Mouse (Mus musculus): ENCODE data around the gene B3gat1.

Gene B3gat1

DNA sequence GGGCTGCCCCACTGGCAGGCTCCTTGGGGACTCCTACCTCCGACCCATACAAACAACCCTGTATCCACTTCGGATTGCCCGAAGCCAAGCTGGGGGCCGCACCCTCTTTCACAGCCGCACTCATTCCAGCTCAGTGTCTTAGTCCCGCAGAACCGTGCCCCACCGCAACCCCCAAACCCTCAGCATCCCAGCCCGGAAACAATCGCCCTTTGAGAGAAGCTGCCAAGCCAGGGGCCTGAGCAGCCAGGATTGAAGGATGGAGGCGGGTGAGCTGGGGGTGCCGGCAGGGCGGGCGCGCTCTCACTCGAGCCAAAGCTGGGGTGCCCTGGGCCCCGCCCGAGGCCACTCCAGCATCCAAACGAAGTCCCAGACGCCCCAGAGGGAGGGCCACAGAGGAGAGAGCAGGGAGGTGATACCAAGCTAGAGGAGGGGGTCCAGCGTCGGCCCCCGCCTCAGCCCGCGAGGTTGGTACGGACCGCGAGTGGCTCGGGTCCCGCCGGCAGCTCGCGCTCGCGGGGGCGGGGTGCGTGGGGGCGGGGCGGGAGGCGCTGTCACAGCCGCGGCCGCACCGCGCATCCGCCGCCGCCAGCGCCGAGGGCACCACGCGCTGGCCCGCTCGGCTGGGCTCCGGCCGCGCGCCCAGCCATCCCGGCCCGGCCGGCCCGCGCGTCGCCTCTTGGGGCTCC is at the start of gene B3gat1:
Gene B3gat1, plus strand, starts transcription at position 523 of the 686 bp plus-strand sequence.
- no peak for DNase-seq (ENCODE audit: low spot score)

DNA sequence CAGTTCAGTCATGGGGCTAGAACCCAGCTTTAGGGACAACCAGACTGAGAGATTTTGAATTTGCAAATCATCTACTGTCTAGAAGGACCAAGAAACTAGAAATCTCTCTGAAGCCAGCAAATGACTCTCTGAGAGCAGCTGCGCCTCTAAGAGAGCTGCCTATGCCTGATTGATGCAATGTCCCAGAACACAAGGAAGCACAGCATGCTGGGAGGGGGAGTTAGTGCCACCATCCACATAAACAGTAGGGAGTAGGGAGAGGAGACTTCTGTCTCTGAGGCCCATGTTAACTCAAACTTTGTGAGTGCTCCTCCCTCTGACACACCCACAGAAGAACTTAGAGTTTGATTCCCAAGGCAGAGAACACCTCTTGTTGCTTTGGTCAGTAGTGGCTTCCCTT is 44.4 kb upstream of the B3gat1 start:
- DNase-seq (ENCODE audit: low spot score): no peak

DNA sequence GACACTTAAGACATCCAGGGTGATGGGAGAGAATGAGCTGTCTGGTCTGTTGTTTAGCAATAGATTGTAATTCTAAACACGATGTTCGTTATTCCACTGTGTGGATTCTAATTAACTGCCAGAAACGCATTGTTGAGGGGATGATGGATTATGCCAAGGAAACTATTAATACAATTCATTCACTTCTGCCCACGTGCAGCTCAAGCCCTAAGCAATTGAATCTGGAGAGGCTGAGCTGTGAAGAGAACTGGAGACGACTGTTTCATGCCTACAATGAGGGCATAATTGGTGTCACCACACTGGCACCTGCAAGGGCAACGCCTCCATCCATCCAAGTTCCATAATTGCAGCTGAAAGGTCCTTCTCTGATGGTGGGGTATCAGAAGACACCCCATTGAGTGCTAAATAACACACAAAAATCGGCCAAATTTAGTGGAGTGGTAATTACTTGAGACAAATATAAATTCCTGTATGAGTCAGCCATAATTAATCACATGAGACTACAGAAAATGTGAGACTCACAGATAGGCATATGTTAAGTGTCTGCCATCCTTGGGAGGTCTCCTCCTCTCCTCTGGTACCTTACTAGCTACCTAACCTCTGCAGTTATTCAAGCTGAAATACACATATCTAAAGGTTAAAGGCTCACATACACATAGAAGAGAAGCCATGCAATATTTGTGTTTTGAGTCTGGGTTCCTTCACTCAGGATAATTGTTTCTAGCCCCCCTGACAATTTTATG is 43.4 kb upstream of the B3gat1 start:
- no peak for DNase-seq (ENCODE audit: low spot score)

DNA sequence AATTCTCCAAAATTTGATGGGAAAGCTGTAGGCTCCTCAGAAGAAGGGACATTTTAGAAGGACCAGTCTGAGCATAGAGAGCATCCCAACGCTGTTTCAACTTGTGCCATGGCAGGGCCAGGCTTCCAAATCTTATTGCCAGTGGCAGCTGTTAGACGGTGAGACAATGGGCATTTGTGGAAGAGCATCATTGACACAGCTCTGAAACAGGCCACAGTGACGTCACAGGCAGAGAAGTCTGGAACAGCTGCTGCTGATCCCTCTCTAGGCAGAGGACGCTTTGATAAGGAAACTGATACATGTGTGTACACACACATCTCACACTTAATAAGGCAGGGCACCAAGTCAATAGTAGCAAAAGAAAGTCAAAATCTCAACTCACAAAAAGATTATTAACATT is 40.9 kb upstream of the B3gat1 start:
- DNase-seq (ENCODE audit: low spot score): no peak

DNA sequence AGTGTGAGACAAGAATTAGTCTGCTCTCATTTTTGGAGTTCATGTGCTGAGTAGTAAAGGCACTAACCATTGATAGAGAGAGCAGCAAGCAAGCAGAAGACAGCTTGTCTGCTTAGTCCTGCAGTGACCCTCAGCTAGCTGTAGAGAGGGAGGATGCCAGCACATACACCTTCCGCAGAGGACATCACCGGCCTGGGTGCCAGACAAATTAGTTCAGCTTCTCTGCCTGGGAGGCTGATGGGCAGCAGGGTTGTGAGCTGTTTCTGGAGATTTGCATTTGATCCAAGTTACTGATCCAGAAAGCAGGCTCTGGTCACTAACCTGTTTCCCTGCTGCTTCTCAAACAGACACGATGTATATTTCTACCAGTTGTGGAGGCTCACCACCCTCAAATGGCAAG is 38.9 kb upstream of the B3gat1 start:
- DNase-seq (ENCODE audit: low spot score): no peak

DNA sequence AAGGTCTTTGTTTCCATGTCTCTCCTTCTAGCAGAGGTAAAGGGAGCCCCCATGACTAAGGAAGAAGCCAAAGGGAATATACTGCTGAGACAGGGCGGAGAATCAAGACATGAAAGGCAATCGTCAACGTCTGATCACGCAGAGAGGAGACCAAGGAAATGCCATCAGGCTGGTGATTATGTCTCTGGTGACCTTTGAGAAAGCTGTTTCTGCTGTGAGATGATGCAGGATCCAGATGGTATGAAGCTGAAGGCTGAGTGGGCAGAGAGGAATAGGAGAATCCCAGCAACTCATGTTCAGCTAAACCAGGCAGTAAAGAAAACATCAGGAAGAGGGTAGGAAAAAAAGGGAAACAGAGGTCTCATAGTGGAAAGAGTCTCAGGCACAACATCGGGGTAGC is 38.4 kb upstream of the B3gat1 start:
- DNase-seq (ENCODE audit: low spot score): no peak

DNA sequence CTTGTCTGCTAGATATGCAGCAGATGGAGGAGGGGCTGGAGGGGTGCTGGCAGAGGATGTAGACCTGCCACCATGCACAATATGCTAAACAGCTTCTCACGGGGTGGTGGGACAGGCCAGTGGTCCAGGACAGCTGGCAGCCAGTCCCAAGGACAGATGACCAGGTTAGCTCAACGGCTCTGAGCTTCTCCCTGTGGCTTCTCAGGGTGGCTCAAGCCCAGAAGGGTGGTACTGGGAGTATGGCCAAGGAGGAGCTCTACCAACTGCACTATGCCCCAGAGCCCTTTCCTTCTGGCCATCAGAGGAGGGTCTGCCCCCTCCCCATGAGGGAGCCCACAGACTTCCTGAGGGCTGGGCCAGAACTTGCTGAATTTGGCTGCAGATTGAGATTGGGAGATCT is 35.2 kb upstream of the B3gat1 start:
- no peak for DNase-seq (ENCODE audit: low spot score)

DNA sequence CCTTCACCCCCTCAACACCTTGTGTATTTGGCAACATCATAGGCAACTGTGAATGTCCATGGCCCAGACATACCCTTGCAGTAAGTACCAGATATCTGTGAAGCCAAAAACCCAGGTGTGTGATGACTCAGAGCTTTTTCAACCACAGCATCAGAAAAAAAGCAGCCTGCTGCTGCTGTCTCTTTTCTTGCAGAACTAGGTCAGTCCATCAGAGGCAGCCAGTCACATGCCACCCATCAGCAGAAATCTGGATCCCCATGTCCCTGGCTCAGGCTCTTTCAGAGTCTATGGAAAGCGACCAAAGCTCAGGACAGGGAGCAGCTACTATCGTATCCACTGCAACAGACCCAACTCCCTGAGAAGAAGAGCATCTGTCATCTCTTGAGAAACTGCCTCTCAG is 33.2 kb upstream of the B3gat1 start:
- DNase-seq (ENCODE audit: low spot score): no peak

DNA sequence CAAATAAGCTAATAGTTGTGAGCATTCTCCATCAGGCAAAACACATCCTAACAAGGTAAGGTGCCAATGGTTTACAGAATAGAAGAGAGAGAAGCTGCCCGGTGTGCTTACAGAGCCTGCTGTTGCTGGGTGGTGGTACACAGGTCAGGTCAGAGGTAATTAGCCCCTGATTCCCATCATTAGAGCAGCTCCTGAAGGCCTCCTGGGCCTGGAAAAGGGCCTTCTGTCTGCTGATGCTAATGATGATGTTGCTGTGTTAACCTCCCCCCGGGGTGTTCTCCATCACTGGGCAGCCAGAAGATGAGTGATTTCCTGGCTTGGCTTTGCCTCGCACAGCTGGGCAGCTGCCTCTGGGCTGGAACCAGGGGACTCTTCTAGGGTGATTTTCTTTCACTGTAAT is 15.1 kb upstream of the B3gat1 start:
- no peak for DNase-seq (ENCODE audit: low spot score)

DNA sequence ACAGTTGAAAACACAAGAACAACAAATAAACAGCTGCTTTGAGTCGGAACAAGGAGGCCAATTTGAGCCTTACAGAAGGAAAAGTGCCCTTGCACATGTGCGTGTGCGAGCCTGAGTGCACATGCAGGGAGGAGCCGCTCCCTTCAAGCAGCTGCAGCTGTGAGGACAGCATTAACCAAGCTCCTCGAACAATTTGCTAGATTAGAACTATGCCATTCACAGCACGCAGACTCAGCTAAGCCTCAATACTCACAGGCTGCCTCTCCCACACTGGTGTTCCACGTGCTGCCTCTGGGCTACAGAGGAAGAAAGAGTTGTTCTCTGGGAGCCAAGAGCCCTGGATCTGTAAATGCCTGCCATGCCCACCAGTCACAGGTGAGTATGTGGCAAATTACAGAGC is 11.8 kb upstream of the B3gat1 start:
- DNase-seq (ENCODE audit: low spot score): no peak

DNA sequence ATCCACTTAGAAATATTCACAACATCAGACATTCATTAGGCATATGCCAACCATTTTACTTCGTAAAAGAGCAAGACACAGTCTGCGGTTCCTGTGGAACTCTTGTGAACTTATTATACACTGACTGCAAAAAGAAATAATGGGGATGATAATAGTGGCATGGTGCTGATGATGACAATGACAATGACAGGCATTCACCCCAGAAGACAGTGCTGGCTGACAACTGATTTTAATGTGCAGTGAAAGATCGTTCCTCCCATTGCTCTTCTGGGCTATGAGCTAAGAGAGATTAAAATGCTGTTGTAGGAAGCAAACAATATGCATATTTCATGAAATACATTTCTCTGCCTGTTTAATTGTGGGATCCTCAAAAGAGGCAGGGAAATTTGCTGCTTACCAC is 7.8 kb upstream of the B3gat1 start:
- DNase-seq (ENCODE audit: low spot score): no peak

DNA sequence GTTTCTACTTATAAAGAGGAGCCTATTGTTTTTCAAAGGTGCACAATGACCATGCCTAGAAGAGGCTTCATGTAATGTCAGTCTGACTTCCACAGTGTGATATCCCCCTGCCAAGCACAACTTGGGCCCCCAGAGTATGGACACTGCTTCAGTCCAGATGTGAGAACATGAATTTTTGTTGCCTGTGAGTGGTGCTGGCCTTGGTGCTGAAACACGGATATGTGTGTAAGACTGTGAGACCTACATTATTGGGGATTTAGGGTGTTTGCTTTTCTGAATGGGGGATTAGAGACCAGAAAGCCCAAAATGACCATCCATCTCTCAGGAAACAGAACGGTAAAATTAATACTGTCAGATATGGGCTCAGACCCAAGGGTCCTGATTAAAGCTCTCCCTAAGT is 6.1 kb upstream of the B3gat1 start:
- no peak for DNase-seq (ENCODE audit: low spot score)

DNA sequence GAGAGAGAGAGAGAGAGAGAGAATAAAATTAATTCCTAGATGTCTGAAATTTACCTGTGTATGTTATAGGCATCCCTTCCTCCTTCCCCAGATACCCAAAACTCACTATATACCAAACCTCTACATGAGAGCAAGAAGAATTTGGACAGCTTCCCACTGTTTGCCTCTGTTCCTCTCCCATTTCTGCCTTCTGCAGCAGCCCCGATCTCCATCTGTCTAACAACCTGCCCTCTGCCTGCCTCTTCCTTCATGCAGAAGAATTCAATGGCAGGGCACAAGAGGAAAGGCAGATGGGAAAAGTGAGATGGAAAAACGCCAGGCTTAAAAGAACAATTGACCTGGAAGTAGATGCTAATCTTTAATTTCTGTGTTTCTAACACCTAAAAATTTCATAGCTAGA is 5.0 kb upstream of the B3gat1 start:
- no peak for DNase-seq (ENCODE audit: low spot score)

DNA sequence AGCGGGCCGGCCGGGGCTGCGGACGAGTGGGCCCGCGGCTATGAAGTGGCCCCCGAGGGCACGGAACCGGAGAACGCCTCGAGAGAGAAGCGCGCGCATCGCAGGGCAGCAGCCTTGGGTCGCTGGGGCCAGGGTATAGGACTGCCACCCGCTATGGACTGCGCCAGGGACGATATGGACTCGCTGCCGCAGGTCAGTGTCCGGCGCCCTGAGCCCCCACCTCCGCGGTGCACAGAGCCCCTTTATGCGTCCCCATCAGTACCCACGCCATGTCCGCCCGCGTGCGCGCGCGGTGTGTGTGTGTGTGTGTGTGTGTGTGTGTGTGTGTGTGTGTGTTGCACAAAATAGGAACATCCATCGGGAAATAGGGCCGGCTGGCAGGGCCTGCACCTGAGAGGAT is 458 bp downstream of the B3gat1 start:
- DNase-seq (ENCODE audit: low spot score): no peak

DNA sequence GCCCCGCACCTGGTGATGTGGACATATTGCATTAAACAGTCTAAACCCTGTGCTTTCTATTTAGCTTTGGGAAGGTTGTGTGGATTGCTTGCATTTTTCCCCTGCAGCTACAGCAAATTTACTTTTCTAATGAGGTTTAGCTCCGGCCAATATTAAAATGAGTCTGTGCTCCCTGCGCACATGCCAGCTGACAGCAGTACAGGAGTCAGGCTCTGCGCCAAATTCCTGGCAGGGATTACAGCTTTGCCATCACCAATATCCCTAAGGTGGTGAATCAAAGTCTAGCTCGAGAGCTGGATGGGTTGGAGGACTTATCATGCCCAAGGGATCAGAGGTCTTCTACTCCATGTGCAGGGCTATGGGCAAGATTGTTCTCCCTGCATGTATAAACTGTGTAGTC is 3.6 kb downstream of the B3gat1 start:
- DNase-seq (ENCODE audit: low spot score): no peak

DNA sequence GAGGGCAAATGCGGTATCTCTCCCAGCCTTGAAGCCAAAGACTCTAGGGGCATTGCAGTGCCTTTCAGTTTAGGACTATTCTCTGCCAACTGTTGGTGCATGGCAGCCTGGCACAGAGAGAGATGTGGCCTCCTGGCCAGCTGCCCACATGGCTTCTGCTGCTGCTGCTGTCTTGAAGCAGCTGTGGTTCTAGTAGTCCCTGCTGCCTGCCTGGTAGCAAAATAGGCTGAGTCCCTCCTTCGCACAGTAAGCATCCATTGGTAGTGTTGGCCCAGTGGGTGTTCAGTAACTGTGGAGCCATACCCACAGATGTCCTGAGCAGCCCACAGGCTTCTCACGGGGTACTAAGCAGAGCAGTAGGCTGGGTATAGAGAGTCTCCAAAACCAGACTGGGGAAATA is 9.3 kb downstream of the B3gat1 start:
- no peak for DNase-seq (ENCODE audit: low spot score)

DNA sequence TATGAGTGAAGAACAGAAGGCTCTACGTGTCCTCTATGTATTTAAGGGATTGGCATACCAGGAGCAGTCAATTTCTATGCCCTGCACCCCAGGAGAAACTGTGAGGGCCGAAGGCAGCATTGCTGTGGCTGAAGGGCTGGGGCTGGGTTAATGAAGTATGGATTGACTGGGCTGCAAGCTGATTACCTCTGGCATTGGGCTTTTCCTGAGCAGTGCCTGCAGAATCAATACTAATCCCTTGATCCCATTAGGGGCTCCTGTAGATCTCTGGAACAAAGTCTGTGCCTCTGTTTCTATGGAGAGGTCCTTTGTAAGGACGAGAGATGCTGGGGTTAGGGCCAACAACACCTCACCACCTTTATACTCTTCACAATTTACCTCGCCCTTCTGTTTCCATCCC is 13.6 kb downstream of the B3gat1 start:
- no peak for DNase-seq (ENCODE audit: low spot score)

DNA sequence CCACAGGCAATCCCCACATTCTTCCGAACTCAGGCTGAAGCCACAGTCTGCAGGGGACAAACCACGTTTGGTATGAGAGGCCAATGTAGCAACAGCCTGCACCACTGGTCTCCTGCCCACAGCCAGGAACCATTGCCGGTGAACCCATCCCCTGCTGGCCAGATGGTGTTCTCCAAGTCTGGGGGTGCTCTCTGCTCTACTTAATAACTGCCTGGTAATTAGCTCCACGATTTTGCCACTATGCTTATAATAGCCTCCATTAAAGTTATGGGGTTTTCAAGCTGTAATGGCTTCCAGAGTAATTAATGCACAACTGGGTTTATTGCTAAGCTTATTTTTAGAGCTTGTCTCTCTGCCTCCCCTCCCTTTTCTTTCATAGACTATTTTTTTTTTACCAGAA is 15.4 kb downstream of the B3gat1 start:
- DNase-seq (ENCODE audit: low spot score): no peak

DNA sequence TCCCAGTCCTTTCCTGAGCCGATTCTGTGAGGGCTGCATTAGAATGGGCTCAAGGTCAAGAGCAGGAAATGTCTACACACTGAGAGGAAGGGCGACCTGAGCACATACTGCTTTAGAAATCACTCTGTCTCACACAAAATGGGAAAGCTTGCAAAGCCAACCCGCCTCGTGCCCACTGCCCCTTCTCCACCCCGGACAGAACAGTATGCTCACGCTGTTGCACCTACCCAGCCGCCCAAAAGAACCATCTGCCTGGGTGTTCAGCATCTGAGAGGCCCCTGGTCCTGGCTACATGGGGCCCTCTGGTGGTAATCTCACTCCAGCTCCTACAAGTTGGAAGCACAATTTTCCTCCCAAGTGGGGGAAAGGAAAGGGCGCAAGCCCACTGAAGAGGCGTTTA is 26.6 kb downstream of the B3gat1 start:
- no peak for DNase-seq (ENCODE audit: low spot score)

DNA sequence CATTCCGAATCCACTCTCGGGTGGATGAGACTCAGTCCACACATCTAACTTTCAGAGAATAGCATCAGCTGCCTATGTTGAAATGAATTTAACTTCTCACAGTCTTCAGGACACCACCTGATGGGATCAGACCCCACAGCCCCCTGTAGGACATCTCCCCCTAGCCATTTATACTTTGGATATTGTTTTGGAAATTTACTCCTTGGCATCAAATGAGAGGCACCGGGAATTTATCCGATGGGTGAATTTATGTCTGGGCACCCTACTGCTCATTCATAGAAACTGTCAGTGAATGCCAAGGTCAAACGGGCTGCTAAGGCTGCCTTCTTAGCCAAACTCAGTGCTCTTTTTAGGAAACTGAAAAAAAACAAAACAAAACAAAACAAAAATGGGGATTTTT is 27.0 kb downstream of the B3gat1 start:
- no peak for DNase-seq (ENCODE audit: low spot score)

DNA sequence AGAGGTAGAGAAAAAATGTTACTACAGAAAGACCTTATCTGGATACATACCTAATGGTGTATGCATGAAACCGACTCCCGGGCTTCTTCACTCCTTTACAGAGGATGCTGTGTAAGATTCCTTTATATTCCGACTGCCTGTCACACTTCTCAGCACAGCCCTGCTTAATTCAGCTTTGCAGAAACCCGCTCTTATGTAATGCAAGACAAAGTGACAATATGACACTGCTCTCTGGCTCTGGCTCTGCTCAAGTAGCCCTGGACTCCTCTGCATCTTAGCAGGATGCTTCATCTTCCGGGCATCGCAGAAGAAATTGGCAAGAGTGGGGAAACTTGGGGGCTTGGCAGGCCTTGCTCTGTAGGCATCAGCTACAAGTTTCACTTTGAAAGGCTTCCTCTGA is 28.9 kb downstream of the B3gat1 start:
- no peak for DNase-seq (ENCODE audit: low spot score)

DNA sequence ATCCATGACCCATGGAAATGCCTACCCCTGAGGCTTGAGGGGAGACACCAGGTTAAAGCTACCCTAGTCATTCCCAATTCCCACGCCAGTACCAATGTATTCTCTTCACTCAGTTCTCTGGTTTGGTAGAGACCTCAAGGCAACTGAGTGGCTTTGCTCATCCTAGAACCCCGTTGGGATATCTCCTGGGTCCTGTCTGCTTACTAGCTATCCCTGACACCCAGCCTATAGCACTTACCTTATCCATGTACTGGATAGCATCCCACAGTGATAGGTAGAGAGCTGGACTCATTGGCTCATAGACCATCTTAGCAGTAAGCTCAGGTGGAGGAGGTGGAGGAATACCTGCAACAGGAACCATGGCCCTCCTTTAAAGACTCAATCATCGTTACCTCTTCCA is 34.7 kb downstream of the B3gat1 start:
- no peak for DNase-seq (ENCODE audit: low spot score)

DNA sequence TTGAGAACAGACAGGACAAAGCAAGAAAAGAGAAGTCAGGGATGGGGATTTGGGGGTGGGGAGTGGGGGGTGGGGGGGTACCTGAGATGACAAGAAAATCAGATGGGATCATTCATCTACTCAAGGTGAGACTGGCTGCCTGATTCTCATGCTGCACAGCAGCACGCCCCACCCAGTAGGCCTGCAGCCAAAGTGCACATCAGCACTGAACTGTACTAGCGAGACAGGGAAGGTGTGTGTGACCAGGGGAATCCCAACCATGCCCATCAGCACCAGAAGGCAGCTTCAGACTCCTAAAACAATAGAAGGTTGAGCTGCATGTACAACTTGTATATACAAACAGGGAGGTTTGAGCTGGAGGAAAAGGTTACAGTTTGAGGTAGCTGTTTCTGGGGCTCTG is 42.2 kb downstream of the B3gat1 start:
- no peak for DNase-seq (ENCODE audit: low spot score)

All from spleen, adult 12 weeks (tissue).